Comparison of ENCODE assay signal across 8 mouse cellular contexts in genomic region chr15:79140866-79141565, GRCm38 (mm10). TPM values are rescaled to one million over a fixed set of nuclear protein-coding genes. Genes with fewer than 3 reads are reported as not detected.
A peak's percentile ranks its signal among the peaks of the same experiment; 100 is the strongest.
DNase-seq lines count a peak whose midpoint lies in the region; ATAC-seq and TF ChIP-seq lines count a peak whose summit lies in the region.

Polr2f (plus strand) TSS chr15:79141009.
1700088E04Rik (minus strand) TSS chr15:79141253.

- peaks cover 20% of the 10 kb centered on the region for H3K36me3 ChIP-seq in kidney, embryonic 14.5 days (ENCODE audit: control insufficient read depth, insufficient read depth, low read length)
- peaks cover 21% of the 10 kb centered on the region for H3K36me3 ChIP-seq in limb, embryonic 15.5 days

- TF ChIP-seq CTCF in bone marrow macrophage, adult 2 months (IDR thresholded peaks at IDR 0.05; ENCODE audit: low read depth, low read length), result 0 out of 2 replicates have a peak, but pooled peaks have one; percentile 7
- TF ChIP-seq CTCF in embryonic fibroblast, embryonic 13.5 days (IDR thresholded peaks at IDR 0.05; ENCODE audit: borderline replicate concordance, insufficient read depth, low read length), result no peak

- peak; percentile 95 for DNase-seq in A20 (ENCODE audit: low read depth, low spot score)
- DNase-seq in heart, adult 9 months (ENCODE audit: low spot score in 2 of 2), result peak; percentile 94
- DNase-seq in monocyte, adult 2 months (ENCODE audit: low read depth in 1 of 2, low spot score in 2 of 2), result peak; percentile 67 to 92
- DNase-seq in spleen, postnatal 36 days (ENCODE audit: low spot score in 2 of 2), result peak; percentile 90 to 93

- peaks cover 10% of the 10 kb centered on the region for H3K4me1 ChIP-seq in bone marrow macrophage, adult 2 months (ENCODE audit: control insufficient read depth, insufficient read depth, low read length)
- H3K4me1 ChIP-seq in embryonic fibroblast, embryonic 13.5 days (ENCODE audit: control insufficient read depth, insufficient read depth, low read length), result peaks cover 2% of the 10 kb centered on the region; the same call in 1 of the 2 replicates
- peaks cover 10% of the 10 kb centered on the region for H3K4me1 ChIP-seq in kidney, embryonic 14.5 days (ENCODE audit: control insufficient read depth, insufficient read depth, low read length)
- H3K4me1 ChIP-seq in limb, embryonic 15.5 days, result peaks cover 22% of the 10 kb centered on the region

- H3K27me3 ChIP-seq in kidney, embryonic 14.5 days (ENCODE audit: control insufficient read depth, insufficient read depth, low read length), result no peaks in the 10 kb centered on the region
- H3K27me3 ChIP-seq in limb, embryonic 15.5 days, result no peaks in the 10 kb centered on the region

- ATAC-seq in kidney, embryonic 14.5 days (ENCODE audit: low FRiP score, low TSS enrichment), result peak; percentile 90
- ATAC-seq in limb, embryonic 15.5 days (ENCODE audit: insufficient number of reproducible peaks, low FRiP score, low TSS enrichment, low read depth), result peak; percentile 80

- TF ChIP-seq POLR2A in bone marrow macrophage, adult 2 months (IDR thresholded peaks at IDR 0.05; ENCODE audit: borderline replicate concordance, low read depth, low read length), result no peak
- peak; percentile 99 for TF ChIP-seq POLR2A in embryonic fibroblast, embryonic 13.5 days (IDR thresholded peaks at IDR 0.05; ENCODE audit: low read depth, low read length)

- H3K9me3 ChIP-seq in kidney, embryonic 14.5 days (ENCODE audit: control insufficient read depth, low read length), result no peaks in the 10 kb centered on the region
- H3K9me3 ChIP-seq in limb, embryonic 15.5 days, result no peaks in the 10 kb centered on the region

- peak within 1 kb of the TSS; percentile 67 for H3K4me2 ChIP-seq in kidney, embryonic 14.5 days (replicated peaks; ENCODE audit: low read depth, low read length)
- peak within 1 kb of the TSS; percentile 83 for H3K4me2 ChIP-seq in limb, embryonic 15.5 days

- no peak within 1 kb of the TSS for H3K27ac ChIP-seq in bone marrow macrophage, adult 2 months (ENCODE audit: insufficient read depth, low read depth, low read length)
- no peak within 1 kb of the TSS for H3K27ac ChIP-seq in embryonic fibroblast, embryonic 13.5 days (ENCODE audit: insufficient read depth, low read length)
- H3K27ac ChIP-seq in kidney, embryonic 14.5 days (ENCODE audit: low read depth, low read length), result no peak within 1 kb of the TSS
- H3K27ac ChIP-seq in limb, embryonic 15.5 days, result peak within 1 kb of the TSS; percentile 54; the same call in 1 of the 2 replicates

- H3K4me3 ChIP-seq in bone marrow macrophage, adult 2 months (ENCODE audit: insufficient read depth, low read length), result peak within 1 kb of the TSS; percentile 81
- peak within 1 kb of the TSS; percentile 91 for H3K4me3 ChIP-seq in embryonic fibroblast, embryonic 13.5 days (ENCODE audit: insufficient read depth, low read length)
- H3K4me3 ChIP-seq in kidney, embryonic 14.5 days (ENCODE audit: low read length), result peak within 1 kb of the TSS; percentile 97
- peak within 1 kb of the TSS; percentile 86 for H3K4me3 ChIP-seq in limb, embryonic 15.5 days

- WGBS in kidney, embryonic 14.5 days, result under 1% methylated on average over 57 of the region's 57 CpGs
- WGBS in limb, embryonic 15.5 days, result under 1% methylated on average over 57 of the region's 57 CpGs

- peak within 1 kb of the TSS; percentile 75 for H3K9ac ChIP-seq in kidney, embryonic 14.5 days (ENCODE audit: low read depth, low read length)
- peak within 1 kb of the TSS; percentile 78 for H3K9ac ChIP-seq in limb, embryonic 15.5 days

RNA-seq across cellular contexts. Expression of gene Polr2f, which starts in this region (rescaled TPM):
- 107 and 110 TPM in 2 replicates for polyA plus RNA-seq in bone marrow macrophage, adult 2 months (2012; ENCODE audit: insufficient read depth, insufficient read length, missing spikeins)
- 82.7 and 96.6 TPM in 2 replicates for polyA plus RNA-seq in embryonic fibroblast, embryonic 13.5 days (2011; ENCODE audit: insufficient read length, low read depth, missing spikeins)
- 352 and 434 TPM in 2 replicates for polyA plus RNA-seq in kidney, embryonic 14.5 days (2014; fragmentation: Nextera tagmentation; extraction: Ambion mirVana)
- polyA plus RNA-seq in limb, embryonic 15.5 days (2015; fragmentation: Nextera tagmentation; extraction: Ambion mirVana), result 295 and 310 TPM in 2 replicates

RNA-seq across cellular contexts. Expression of gene 1700088E04Rik, which starts in this region (rescaled TPM):
- polyA plus RNA-seq in bone marrow macrophage, adult 2 months (2012; ENCODE audit: insufficient read depth, insufficient read length, missing spikeins), result 1.6 TPM in 1 of 2 replicates, not detected in the other
- 1.7 and 2.2 TPM in 2 replicates for polyA plus RNA-seq in embryonic fibroblast, embryonic 13.5 days (2011; ENCODE audit: insufficient read length, low read depth, missing spikeins)
- polyA plus RNA-seq in kidney, embryonic 14.5 days (2014; fragmentation: Nextera tagmentation; extraction: Ambion mirVana), result 7.1 and 8.8 TPM in 2 replicates
- 6.3 and 8.5 TPM in 2 replicates for polyA plus RNA-seq in limb, embryonic 15.5 days (2015; fragmentation: Nextera tagmentation; extraction: Ambion mirVana)
